Mouse (Mus musculus): Measurements from ENCODE around the gene Ssu72.
"Not testable (repeated sequence)": the region's sequence is repeated elsewhere in the genome, so short reads cannot be mapped to it uniquely, and the experiment has no call there.

Gene Ssu72

DNA sequence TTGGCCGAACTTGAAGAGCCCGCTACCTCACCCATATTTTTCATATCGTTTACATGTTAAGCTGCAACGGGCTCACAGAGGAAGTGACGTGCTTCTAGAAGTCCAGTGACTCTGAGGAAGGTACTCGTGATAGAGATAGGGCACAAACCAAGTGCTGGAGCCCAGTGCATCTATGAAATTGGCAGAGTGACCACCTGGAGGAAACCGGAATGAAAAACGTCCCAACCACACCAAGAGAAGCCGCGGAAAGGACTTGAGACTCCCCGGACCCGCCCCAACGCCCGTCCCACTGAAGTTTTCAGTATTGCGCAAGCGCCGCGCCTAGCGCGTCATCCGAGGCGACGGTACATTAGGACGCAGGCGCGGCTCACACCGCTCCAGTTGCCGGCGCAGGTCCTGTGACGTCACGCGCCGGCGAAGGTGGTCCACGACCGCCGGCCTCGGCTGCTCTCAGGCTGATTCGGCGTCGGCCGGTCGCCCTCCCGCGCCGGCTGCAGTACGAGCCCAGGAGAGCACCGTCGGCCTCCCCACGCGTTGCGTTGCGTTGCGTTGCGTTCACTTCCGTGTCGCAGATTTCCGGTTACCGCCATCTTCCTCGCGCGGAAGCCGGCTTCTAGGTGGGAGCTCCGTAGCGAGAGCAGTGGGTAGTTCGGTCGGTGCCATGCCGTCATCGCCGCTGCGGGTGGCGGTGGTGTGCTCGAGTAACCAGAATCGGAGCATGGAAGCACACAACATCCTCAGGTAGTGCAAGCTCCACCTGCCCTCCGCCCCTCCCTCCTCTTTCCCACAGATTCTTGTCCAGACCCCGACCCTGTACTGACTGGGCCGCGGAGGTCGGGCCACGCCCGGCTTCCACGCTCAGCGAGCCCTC is at the start of gene Ssu72:
Gene Ssu72 (plus strand): TSS at position 80 of the 871 bp plus-strand sequence.
- peak; percentile 96 to 97 for DNase-seq

DNA sequence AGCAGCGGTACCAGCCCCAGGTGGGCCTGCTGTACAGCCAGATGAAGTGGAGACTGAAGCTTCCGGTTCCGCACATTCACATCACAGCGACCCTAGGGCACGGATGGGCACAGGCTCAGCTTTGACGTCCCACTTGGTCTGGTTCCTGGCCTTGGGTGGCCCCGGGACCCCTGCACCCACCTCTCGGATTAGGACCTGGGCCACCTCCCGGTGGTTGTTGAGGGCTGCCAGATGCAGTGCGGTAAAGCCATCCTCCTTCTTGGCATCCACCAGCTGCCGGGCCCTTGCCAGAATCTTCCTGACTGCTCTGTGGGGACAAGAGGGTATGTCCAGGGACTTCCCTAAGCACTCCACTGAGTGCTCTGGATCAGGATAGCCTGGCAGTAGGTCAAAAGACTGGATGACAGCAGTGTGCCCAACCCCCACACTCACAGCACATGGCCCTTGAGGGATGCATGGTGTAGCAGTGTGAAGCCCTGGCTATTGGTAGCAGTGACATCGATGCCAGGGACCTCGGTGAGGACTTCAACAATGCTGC is 48.3 kb upstream of the Ssu72 start:
- DNase-seq = no peak

DNA sequence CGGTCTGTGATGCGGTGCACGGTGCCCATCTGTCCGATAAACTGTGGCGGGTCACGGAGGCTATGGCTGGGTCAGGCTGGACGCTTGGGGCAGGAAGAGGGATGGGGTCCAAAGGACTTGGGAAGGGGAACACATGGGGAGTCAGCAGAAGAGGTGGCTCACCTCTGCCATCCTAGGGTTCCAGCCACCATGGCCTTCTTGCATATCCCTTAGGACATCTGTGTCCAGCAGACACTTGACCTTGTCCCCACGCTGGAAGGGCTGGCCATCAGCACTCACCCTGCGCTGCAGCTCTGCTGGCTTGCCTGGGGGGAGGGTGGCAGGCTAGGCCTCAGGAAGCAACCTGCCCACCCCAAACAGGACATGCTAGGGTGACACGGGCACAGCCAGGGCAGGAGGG is 45.6 kb upstream of the Ssu72 start:
- DNase-seq = no peak

DNA sequence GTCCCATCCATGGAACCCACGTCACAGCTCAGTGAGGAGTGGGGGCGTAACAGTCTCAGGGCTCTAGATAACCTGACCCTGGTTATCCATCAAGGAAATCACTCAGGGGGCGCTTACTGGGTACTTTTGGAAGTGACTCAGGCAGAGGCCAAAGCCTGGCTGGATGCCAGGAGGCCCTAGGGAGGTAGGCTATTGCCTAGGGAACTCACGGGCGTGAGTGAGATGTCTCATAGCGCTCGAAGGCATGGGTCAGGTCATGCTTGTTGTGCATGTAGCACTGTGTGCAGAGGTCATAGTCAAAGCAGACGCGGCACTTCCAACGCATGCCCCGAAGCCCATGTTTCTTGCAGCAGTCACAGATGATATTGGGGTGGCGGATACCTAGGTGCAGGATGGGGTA is 44.0 kb upstream of the Ssu72 start:
- DNase-seq = peak; percentile 48 to 62

DNA sequence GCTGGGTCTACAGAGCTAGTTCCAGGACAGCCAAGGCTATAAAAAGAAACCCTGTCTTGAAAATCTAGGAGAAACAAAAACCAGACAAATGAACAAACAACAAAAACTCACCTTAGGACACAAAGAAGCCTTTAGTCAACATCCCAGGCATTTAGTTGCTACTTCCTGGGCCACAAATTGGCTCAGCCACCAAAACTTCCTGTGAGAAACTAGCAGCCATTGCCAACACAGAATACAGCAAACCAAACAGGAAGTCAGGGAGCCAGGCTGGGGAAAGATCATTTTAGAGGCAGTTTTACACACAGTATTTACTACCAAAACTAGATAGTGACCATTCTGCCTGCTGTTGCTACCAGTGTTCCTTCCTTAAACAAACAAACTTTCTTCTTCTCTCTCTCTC is 37.7 kb upstream of the Ssu72 start:
- no peak for DNase-seq

DNA sequence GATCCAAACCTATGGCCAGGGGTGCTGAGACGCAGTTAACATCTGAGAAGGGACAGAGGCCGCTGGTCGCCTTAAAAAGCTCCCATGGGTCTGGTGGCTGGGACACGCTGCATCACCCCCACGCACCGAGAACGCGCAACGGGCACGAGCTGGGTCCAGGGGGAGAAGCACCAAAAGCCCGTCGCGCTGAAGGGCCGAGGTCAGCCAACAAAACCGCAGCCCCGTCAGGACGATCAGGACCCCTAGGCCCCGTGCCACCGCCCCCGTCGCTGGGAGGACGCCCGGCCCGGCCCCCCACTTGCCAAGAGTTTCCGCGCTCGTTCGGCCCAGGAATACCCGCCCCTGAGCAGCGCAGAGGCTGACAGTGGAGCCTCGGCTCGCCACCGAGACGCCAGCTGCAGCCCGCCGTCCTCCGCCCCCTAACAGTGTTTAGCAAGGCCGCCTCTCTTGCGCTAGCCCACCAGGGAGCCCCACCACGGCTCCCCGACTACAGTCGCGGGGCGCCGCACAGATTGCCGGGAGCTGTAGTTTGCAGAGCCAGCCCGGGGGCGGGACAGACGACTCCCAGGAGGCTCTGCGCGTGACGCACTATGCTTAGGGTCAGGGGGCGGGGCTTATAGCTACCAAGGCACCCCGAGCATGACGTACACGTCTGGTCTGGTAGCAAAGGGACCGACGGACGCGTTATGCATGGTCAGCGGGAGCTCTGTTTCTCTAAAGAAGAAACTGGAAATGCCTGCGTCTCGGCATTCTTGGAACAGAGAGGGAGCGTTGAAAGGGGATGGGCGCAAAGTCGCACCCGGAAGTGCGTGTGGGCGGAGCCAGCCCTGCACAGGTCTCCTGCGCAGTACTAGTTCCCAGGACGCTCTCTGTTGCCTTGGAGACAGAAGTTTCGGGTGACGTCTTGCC is 35.7 kb upstream of the Ssu72 start, which contains the start of gene Mib2:
Gene Mib2 (minus strand): TSS at position 510 of the 909 bp plus-strand sequence.
- DNase-seq = peak; percentile 98 to 99

DNA sequence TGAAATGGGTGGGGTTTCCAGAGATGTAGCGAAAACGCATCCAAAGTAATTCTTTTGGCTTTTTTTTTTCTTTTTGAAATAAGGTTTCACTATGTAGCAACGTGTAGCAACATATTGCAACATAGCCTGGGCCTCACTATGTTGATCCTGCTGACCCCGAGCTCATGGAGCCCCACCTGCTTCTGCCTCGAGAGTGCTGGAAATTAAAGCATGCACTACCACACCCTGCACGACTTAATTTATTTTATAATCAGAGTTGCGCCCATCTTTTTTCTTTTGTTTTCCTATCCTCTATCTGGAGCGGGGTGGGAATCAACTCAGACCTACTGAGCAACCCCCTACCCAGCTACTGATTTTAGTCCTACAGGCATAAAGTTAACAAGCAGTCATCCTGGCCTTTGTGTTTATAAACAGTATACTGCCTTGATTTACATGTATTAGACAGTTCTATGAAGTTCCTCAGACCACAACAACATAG is 35.0 kb upstream of the Ssu72 start:
- DNase-seq = no peak

DNA sequence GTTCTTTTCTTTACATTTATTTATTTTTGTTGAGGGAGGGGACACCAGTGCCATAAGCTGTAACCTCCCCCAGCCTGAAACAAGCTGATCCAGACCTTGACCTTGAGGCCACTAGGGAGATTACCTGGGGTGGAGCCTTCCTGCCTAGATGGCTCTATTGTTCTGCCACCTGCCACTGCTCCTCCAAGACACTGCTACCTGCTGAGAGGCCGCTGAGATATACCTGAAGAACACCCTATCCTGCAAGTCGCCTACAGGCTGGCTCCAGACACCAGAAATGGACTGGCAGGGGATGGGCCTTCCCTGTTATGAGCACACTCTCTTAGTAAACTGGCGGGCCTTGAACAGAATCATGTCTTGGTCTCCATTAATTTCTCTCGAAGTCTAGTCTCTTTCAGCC is 34.4 kb upstream of the Ssu72 start:
- DNase-seq = not testable (repeated sequence)

DNA sequence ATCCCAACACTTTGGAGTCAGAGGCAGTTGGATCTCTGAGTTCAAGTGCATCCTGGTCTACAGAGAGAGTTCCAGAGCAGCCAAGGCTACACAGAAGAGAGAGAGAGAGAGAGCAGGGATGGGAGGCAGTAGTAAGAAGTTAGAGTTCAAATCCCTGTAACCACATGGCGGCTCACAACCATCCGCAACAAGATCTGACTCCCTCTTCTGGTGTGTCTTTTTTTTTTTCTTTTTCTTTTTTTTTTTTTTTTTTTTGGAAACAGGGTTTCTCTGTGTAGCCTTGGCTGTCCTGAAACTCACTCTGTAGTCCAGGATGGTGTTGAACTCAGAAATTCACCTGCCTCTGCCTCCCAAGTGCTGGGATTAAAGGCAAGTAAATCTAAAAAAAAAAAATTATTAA is 32.5 kb upstream of the Ssu72 start:
- no peak for DNase-seq

DNA sequence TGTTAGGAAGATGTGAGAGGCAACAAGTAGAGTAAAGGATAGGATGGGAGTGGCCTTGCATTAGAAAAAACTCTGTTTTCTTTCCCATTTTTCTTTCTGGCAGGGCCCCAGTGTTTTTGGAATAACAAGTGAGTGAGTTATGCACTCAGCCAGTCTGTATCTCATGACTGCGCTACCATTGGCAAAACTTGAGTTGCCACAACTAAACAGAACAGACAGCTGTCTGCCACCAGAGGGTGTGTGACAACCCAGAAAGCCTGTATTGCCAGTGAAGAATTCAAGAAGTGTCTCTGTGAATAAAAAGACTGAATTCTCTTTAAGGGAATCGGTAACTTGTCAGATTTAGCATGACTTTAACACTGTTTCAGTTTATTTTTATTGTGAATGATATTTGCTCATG is 28.6 kb upstream of the Ssu72 start:
- DNase-seq = peak in 1 of 2 experiments; percentile 48

DNA sequence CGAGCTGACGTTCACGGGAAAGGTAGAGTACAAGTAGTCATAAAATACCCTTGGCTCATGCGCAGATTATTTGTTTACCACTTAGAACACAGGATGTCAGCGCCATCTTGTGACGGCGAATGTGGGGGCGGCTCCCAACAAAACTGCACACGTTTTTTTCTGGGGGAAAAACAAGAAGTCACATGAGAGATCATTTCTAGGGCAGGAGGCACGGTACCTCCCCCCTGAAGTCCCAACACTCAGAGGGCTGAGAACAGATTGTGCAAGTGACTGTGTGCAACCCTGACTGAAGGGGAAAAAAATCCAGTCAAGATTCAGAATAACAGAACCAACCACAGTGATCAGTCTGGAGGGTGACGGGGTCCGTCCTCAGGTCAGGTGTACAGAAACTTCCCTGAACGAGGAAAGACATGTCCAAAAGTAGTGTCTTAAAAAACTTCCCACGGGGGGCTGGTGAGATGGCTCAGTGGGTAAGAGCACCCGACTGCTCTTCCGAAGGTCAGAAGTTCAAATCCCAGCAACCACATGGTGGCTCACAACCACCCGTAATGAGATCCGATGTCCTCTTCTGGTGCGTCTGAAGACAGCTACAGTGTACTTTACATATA is 20.8 kb upstream of the Ssu72 start:
- DNase-seq = not testable (repeated sequence)

DNA sequence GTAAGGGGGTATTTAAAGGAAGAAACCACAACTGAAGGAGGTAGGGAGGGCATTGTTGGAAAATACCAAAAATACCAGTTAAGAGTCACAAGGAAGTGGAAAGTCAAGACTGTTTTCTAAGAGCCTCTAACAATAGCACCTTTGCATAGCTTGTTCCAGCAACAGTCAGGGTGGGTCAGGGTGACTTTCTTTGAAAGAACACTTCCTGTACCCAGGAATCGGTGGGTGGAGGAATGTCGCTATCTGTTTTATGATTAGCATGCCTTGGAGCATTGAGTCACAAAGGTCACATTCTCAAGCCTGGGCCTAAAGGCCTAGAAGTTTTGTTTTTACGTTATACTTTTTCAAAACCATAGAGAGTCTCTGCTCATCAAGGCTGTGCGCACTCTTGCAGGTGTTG is 16.8 kb upstream of the Ssu72 start:
- not testable (repeated sequence) for DNase-seq

DNA sequence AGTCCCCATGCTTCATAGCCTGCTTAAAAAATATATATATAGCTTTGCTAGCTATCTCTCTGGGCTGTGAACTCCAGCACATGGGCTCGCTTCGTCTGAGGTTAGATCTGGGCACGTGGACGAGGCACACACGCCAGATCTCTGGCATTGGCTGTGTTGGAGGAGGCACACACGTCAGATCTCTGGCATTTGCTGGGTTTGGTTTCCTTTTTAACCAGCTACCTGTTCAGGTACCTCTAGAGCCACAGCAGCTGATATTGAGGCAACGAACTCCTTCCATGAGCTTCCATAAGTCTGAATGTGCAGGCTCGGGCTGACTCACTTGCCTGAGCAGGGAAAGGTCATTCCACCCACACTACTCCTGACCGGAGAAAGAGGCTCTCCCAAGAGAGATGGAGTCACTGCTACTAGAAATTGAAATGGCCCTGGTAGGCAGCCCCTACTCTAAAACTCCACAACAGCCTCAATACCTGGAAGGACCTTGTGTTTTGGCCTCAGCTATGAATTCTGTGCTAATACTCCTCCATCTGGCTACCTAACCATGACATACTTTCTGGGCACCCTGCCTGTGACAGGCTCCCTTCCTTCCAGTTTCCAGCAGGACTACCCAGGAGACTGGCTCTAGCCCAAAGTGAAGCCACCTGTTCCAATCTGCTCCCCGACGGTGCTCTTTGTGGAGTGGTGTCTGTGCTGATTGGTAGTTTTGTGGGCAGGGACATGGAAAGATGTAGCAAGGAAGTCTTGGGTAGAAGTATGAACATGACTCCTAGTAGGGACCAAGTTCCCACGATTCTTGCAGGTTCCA is 13.8 kb upstream of the Ssu72 start:
- DNase-seq = no peak

DNA sequence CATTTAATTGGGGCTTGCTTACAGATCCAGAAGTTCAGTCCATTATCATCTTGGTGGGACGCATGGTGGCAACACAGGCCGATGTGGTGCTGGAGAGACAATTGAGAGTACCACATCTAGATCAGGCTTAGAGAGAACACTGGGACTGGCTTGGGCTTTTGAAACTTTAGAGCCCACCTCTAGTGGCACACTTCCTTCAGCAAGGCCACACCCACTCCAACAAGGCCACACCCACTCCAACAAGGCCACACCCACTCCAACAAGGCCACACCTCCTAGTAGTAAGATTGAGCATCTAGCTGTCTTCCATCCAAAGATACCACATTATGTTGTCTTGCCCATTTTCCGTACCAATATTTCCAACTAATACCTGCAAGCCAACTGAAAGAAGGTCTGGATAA is 12.2 kb upstream of the Ssu72 start:
- peak in 1 of 2 experiments; percentile 23 for DNase-seq

DNA sequence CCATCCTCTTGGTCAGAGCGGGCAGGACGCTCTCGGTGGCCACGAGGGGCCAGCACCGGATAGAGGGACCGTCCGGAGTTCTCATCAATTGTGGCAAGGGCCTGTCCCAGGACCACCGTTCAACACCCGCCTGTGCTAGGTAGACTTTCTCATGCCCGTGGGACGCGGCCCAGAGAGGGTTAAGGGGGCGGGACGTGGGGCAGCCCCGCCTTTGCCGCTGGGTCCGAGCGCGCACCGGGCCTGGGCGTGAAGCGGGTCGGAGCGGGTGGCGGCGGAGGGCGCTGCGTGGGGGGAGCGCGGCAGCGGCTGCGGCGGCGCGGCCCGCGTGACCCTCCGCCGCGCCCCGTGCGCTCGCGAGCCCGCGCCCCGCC is 10.5 kb upstream of the Ssu72 start, which contains the start of gene Fndc10:
Gene Fndc10 (plus strand): TSS at position 232 of the 371 bp plus-strand sequence.
- peak; percentile 78 to 83 for DNase-seq

DNA sequence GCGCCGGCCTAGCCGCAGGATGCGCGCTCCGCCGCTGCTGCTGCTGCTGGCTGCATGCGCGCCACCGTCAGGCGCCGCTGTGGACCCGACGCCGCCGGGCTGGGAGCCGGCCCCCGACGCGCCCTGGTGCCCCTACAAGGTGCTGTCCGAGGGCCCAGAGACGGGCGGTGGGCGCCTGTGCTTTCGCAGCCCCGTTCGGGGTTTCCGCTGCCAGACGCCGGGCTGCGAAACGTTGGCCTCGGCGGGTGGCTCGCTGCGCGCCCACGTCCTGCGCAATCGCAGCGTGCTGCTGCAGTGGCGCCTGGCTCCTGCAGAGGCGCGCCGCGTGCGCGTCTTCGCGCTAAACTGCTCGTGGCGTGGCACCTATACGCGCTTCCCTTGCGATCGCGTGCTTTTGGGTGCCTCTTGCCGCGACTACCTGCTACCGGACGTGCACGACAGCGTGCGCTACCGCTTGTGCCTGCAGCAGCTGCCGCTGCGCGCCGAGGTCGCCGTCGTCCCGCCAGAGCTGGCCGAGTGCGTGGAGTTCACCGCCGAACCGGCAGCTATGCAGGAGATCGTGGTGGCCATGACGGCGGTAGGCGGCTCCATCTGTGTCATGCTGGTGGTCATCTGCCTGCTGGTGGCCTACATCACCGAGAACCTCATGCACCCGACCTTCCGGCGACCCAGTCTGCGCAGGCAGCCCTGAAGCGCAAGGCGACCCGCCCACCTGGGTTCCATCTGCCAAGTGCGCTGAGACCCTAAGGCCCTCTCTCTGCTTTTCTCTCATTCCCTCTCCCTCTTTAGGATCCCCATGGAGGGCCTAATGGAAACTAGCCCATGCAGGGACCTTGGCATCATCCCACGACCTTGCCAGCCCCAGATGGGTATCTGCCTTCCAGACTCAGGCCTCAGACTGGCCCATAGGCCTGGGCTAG is 9.9 kb upstream of the Ssu72 start:
- peak; percentile 69 to 82 for DNase-seq

DNA sequence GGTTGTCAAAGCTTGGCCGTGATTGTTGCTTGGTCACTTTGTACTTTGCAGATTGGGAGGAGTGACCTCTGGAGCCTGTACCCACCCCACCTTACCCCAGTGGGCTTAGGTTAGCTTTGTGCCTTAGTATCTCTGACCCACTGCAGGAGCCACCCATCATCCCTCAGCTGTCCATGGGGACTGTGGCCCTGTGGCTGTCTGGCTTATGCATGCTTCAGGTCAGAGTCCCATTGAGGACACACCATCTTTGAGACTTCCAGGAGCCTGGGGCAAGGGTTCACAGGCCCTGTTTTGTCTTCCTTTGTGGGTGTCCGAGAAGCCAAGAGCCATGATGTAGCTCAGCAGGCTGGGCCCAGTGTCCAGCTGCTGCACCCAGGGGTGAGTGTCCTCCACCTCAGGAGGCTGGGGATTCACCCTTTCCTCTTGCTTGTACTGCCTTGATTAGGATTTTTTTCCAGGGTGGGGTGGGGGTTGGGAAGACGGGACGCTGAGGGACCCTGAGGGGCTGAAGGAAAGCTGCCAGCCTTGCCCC is 9.0 kb upstream of the Ssu72 start:
- DNase-seq = no peak

DNA sequence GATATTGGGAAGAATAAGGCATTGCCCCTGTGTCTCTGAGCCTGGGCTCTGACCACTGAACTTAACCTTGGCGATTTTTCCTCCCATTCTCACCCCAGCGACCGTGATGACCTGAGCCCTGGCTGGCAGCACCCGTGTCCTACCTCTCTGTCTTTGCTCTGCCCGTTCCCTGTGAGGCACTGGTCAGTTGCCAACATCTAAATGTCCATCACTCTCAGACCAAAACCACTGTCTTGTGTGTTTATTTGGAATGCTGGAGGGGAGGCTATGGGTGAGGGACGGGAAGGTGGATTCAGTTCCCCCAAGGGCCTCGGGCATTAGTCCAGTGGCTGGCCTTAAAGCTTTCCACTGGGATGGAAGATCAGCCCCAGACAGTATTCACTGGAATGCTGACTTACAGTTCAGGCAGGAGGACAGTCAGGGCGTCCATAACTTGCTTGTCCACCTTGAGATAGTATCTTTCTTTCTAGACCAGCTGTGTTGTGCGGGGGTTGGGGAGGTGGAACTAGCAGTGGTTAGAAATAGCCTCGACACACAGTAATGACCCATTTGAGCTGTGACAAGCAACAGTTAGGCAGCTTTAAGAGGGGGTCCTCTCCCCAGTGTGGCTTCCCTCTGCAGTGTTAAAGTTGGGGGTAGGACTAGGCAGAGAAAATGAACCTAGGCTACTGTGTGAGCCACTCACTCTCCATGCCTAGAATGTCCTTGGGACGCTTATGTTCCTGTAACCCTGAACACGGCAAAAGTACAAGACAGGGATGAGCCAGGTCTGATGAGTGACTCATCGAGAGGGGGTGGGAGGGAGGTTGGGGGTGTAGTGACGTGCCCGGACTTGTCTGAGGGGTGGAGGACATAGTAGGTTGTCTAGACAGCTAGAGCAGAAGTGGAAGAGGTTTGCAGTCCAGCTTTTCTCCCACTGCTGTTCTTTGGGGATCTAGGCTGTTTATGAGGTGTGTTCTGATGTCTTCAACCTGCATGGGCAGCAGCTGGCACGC is 8.0 kb upstream of the Ssu72 start:
- DNase-seq = no peak

DNA sequence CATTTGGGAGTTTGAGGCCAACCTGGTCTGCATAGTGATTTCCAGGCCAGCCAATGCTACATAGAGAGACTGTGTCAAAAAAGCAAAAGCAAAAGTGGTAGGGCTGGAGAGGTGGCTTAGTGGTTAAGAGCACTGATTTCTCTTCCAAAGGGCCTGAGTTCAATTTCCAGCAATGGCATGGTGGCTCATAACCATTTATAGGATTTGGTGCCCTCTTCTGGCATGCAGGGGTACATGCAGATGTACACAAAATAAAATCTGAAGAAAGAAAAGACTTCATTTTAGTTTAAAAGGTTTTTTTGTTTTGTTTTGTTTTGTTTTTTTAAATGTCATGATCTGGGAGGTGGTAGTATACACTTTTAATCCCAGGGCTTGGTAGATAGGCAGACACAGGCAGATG is 4.2 kb upstream of the Ssu72 start:
- no peak for DNase-seq

Data from kidney, postnatal 4 days (tissue).